Mouse (Mus musculus): ENCODE results near the gene Olfr1415. TPM values are rescaled to one million over a fixed set of nuclear protein-coding genes. Genes with fewer than 3 reads are reported as not detected.
"Not testable (repeated sequence)": the region's sequence is repeated elsewhere in the genome, so short reads cannot be mapped to it uniquely, and the experiment has no call there.

Olfr1415 gene
- polyA plus RNA-seq (2014; fragmentation: Nextera tagmentation; extraction: Ambion mirVana): not detected in 2 replicates

DNA sequence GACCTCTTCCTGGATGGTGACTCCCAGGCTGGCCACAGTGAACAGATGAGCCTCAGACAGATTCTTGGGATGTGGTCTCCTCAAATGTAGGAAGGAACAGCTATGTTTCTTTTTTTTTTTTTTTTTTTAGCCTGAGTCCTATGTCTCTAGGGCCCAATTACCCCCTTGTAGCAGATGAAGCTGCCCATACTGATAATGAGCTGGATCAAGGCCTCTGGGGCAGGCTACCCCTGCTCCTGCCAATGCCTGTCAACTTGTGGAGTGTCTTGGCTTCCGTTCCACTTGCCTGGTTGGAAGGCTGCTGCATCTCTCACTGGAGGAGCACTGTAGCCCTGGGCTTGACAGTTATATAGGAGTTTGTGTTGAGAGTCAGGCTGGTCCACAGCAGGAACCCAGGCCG, at the start of gene Olfr1415:
TSS of gene Olfr1415 (minus strand) at position 101 of the 400 bp plus-strand sequence.
- Histone ChIP-seq H3K36me3 (ENCODE audit: control insufficient read depth, insufficient read depth, low read length) (no peaks in the 10 kb centered on the region), H3K4me2 (ENCODE audit: low read depth) (no peak within 1 kb of the TSS), H3K9ac (ENCODE audit: low read length) (no peak within 1 kb of the TSS), H3K27ac (ENCODE audit: low read depth, low read length) (no peak within 1 kb of the TSS), H3K4me1 (ENCODE audit: control insufficient read depth, insufficient read depth, low read length) (no peaks in the 10 kb centered on the region), H3K27me3 (ENCODE audit: control insufficient read depth, insufficient read depth, low read length) (no peaks in the 10 kb centered on the region), H3K4me3 (ENCODE audit: low read depth, low read length) (no peak within 1 kb of the TSS), H3K9me3 (ENCODE audit: control insufficient read depth, low read length) (no peaks in the 10 kb centered on the region)
- ATAC-seq (ENCODE audit: insufficient read depth, low FRiP score, low TSS enrichment) (no peak), DNase-seq (ENCODE audit: low spot score) (no peak)
- WGBS: 77% methylated on average over 2 of the region's 2 CpGs

DNA sequence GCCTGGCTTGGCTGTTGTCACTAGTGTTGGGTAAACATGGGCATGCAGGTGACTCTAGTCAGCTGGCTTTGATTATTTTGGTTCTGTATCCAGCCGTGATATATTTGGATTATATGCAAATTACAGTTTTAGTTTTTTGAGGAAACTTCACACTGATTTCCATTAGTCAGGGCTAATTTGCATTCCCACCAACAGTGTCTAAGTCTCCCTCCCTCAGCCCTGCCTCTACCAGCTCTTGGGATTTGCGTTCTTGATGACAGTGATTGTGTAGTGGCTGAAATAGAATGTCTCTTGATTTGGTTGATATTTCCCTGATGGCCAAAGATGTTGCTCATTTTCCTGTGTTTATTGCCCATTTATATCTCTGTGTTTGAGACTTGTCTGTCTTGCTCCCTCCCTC, 43.2 kb upstream of the Olfr1415 start:
- Histone ChIP-seq H3K4me2 (ENCODE audit: low read depth) (no peak overlapping the region), H3K9ac (ENCODE audit: low read length) (no peak overlapping the region), H3K4me3 (ENCODE audit: low read depth, low read length) (no peak overlapping the region), H3K36me3 (ENCODE audit: control insufficient read depth, insufficient read depth, low read length) (no peaks in the 10 kb centered on the region), H3K9me3 (ENCODE audit: control insufficient read depth, low read length) (no peaks in the 10 kb centered on the region), H3K27me3 (ENCODE audit: control insufficient read depth, insufficient read depth, low read length) (no peaks in the 10 kb centered on the region), H3K4me1 (ENCODE audit: control insufficient read depth, insufficient read depth, low read length) (no peaks in the 10 kb centered on the region), H3K27ac (ENCODE audit: low read depth, low read length) (no peak overlapping the region)
- 54% methylated on average over 2 of the region's 2 CpGs for WGBS
- DNase-seq (ENCODE audit: low spot score) (no peak), ATAC-seq (ENCODE audit: insufficient read depth, low FRiP score, low TSS enrichment) (no peak)

DNA sequence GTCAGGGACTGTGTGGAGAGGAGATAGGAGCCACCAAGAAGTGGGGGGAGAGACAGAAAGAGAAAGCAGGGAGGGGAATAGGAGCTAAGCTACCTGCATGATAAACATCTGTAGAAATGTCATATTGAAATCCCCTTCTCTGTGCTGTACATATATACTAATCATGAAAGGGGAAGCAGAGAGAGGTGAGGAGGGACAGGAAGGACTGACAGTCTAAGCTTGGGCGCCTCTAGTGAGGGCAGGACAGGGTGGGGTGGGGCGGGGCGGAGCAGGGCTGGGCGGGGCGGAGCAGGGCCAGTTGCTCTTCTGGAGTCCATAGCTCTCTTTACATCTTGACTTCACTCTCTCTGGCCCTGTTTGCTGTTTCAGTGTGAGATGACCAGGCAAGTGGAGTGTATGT, 41.1 kb upstream of the Olfr1415 start:
- no peaks in the 10 kb centered on the region for H3K4me1 ChIP-seq (ENCODE audit: control insufficient read depth, insufficient read depth, low read length)
- ATAC-seq (ENCODE audit: insufficient read depth, low FRiP score, low TSS enrichment): no peak

DNA sequence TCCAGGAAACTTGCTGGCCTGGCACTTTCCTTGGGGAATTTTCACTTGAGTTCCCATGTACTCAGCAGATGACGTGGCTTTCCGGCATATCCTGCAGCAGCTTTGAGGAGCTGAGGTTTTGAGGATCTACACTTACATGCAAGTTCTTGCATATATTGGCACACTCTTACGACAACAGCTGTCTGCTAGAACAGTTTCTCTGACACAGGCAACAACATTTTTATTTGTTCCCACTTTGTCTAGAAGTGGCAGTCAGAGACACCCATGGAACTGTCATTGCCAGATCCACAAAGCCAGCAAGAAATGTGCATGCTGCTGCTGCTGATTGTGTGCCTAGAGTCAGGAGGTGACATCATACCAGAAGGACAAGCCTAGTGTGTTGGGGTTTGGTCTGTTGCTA, 27.9 kb upstream of the Olfr1415 start:
- Histone ChIP-seq H3K27me3 (ENCODE audit: control insufficient read depth, insufficient read depth, low read length) (no peaks in the 10 kb centered on the region), H3K4me1 (ENCODE audit: control insufficient read depth, insufficient read depth, low read length) (no peaks in the 10 kb centered on the region), H3K4me3 (ENCODE audit: low read depth, low read length) (no peak overlapping the region), H3K9ac (ENCODE audit: low read length) (no peak overlapping the region), H3K36me3 (ENCODE audit: control insufficient read depth, insufficient read depth, low read length) (no peaks in the 10 kb centered on the region), H3K27ac (ENCODE audit: low read depth, low read length) (no peak overlapping the region), H3K4me2 (ENCODE audit: low read depth) (no peak overlapping the region), H3K9me3 (ENCODE audit: control insufficient read depth, low read length) (no peaks in the 10 kb centered on the region)
- no peak for DNase-seq (ENCODE audit: low spot score)
- WGBS: 88% methylated on average over 3 of the region's 3 CpGs
- no peak for ATAC-seq (ENCODE audit: insufficient read depth, low FRiP score, low TSS enrichment)

More for the DNA sequence above, 41.1 kb upstream of the Olfr1415 start:
- Histone ChIP-seq H3K9me3 (ENCODE audit: control insufficient read depth, low read length) (no peaks in the 10 kb centered on the region), H3K27me3 (ENCODE audit: control insufficient read depth, insufficient read depth, low read length) (no peaks in the 10 kb centered on the region), H3K4me3 (ENCODE audit: low read depth, low read length) (no peak overlapping the region), H3K27ac (ENCODE audit: low read depth, low read length) (no peak overlapping the region), H3K9ac (ENCODE audit: low read length) (no peak overlapping the region), H3K36me3 (ENCODE audit: control insufficient read depth, insufficient read depth, low read length) (no peaks in the 10 kb centered on the region), H3K4me2 (ENCODE audit: low read depth) (no peak overlapping the region)
- DNase-seq (ENCODE audit: low spot score): no peak
- 28% methylated on average over 5 of the region's 5 CpGs for WGBS

DNA sequence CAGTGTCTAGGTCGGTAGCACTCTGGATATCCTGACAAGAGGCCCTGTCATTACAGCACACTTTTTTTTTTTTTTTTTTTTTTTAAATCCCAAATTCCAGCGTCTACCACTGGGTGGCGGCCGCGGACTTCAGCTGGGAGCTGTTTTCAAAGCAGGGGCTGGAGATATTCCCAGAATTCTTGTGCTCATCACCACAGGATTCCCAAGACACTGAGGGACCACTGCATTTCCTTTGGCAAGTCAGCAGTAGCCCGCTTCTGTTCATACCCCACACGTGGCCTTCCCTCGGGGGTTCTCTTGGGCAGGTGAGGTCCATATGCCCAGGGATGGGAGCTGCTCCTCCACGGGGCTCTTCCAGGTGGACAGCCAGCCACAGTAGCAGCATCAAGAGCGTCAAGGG, 25.5 kb upstream of the Olfr1415 start:
- ATAC-seq (ENCODE audit: insufficient read depth, low FRiP score, low TSS enrichment): no peak
- no peak overlapping the region for H3K4me2 ChIP-seq (ENCODE audit: low read depth)
- H3K4me1 ChIP-seq (ENCODE audit: control insufficient read depth, insufficient read depth, low read length): no peaks in the 10 kb centered on the region
- no peak overlapping the region for H3K9ac ChIP-seq (ENCODE audit: low read length)
- DNase-seq (ENCODE audit: low spot score): peak; percentile 65
- no peak overlapping the region for H3K27ac ChIP-seq (ENCODE audit: low read depth, low read length)
- no peaks in the 10 kb centered on the region for H3K9me3 ChIP-seq (ENCODE audit: control insufficient read depth, low read length)
- WGBS: 24% methylated on average over 10 of the region's 10 CpGs
- H3K27me3 ChIP-seq (ENCODE audit: control insufficient read depth, insufficient read depth, low read length): no peaks in the 10 kb centered on the region
- no peaks in the 10 kb centered on the region for H3K36me3 ChIP-seq (ENCODE audit: control insufficient read depth, insufficient read depth, low read length)
- H3K4me3 ChIP-seq (ENCODE audit: low read depth, low read length): no peak overlapping the region

DNA sequence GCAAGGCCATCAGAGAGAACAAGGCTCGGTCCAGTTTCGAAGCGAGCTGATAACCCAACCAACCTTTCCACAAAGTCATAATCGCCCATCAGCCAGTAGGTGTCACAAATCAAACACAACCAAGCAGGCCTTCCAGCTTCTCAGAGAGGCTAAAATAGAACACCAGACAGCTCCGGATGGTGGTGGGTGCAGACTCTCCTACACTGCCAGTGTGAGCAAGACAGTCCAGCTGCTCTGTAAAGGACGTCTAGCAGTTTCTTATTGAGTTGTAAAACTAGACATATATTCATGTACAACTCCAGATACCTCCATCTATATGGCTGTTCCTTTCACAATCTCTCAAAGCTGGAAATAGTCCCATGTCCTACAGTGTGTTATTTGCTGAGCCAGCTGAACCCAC, 23.1 kb upstream of the Olfr1415 start:
- 88% methylated on average over 6 of the region's 6 CpGs for WGBS
- Histone ChIP-seq H3K9ac (ENCODE audit: low read length) (no peak overlapping the region), H3K36me3 (ENCODE audit: control insufficient read depth, insufficient read depth, low read length) (no peaks in the 10 kb centered on the region), H3K27ac (ENCODE audit: low read depth, low read length) (no peak overlapping the region), H3K27me3 (ENCODE audit: control insufficient read depth, insufficient read depth, low read length) (no peaks in the 10 kb centered on the region), H3K4me1 (ENCODE audit: control insufficient read depth, insufficient read depth, low read length) (no peaks in the 10 kb centered on the region), H3K9me3 (ENCODE audit: control insufficient read depth, low read length) (no peaks in the 10 kb centered on the region), H3K4me2 (ENCODE audit: low read depth) (no peak overlapping the region), H3K4me3 (ENCODE audit: low read depth, low read length) (no peak overlapping the region)
- DNase-seq (ENCODE audit: low spot score) (no peak), ATAC-seq (ENCODE audit: insufficient read depth, low FRiP score, low TSS enrichment) (no peak)

DNA sequence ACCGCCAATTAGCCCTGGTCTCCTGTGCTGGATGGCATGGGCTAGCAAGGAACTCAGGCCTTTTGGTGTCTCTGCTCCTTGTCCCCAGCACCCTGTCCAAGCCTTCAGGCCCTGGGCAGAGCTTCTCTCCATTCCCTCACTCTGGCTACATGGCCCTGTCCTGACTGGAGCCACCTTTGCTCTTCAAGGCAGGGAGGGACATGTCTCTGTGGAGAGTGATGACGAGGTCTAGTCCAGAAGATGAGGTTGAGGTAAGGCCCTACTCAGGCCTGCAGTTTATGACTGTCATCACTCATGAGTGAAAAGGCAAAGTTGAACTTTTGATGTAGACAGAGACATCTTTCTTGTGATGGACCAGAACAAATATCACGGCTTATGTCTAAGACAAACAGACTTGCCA, 22.7 kb upstream of the Olfr1415 start, which contains the start of gene Olfr1414:
TSS of gene Olfr1414 (minus strand) at position 101 of the 400 bp plus-strand sequence.
- H3K4me1 ChIP-seq (ENCODE audit: control insufficient read depth, insufficient read depth, low read length): no peaks in the 10 kb centered on the region
- H3K9me3 ChIP-seq (ENCODE audit: control insufficient read depth, low read length): no peaks in the 10 kb centered on the region
- H3K4me3 ChIP-seq (ENCODE audit: low read depth, low read length): no peak within 1 kb of the TSS
- H3K36me3 ChIP-seq (ENCODE audit: control insufficient read depth, insufficient read depth, low read length): no peaks in the 10 kb centered on the region
- no peak within 1 kb of the TSS for H3K27ac ChIP-seq (ENCODE audit: low read depth, low read length)
- no peak for ATAC-seq (ENCODE audit: insufficient read depth, low FRiP score, low TSS enrichment)
- DNase-seq (ENCODE audit: low spot score): no peak
- no peaks in the 10 kb centered on the region for H3K27me3 ChIP-seq (ENCODE audit: control insufficient read depth, insufficient read depth, low read length)
- WGBS: 85% methylated on average over 3 of the region's 3 CpGs
- H3K9ac ChIP-seq (ENCODE audit: low read length): no peak within 1 kb of the TSS
- H3K4me2 ChIP-seq (ENCODE audit: low read depth): no peak within 1 kb of the TSS

DNA sequence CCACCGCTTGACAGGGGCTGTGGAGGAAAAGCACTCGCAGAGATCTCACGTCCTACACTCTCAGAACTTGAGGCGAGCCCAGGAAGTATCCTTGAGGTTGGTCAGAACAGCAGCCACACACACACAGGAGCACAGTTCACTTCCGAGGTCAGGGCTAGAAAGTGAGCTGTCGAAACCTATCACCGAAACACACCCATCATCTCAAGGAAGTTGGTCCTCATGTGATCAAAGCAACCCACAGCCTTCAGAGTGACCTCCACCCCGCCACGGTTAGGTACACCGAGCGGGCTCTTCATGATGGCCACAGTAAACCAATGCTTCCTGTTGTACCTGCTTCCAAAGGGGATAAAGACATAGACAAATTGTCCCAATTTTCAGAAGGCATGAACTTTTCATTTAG, 19.5 kb upstream of the Olfr1415 start:
- DNase-seq (ENCODE audit: low spot score): no peak
- Histone ChIP-seq H3K4me2 (ENCODE audit: low read depth) (no peak overlapping the region), H3K27ac (ENCODE audit: low read depth, low read length) (no peak overlapping the region), H3K36me3 (ENCODE audit: control insufficient read depth, insufficient read depth, low read length) (no peaks in the 10 kb centered on the region), H3K4me3 (ENCODE audit: low read depth, low read length) (no peak overlapping the region), H3K27me3 (ENCODE audit: control insufficient read depth, insufficient read depth, low read length) (no peaks in the 10 kb centered on the region), H3K4me1 (ENCODE audit: control insufficient read depth, insufficient read depth, low read length) (no peaks in the 10 kb centered on the region), H3K9ac (ENCODE audit: low read length) (no peak overlapping the region), H3K9me3 (ENCODE audit: control insufficient read depth, low read length) (no peaks in the 10 kb centered on the region)
- 88% methylated on average over 11 of the region's 11 CpGs for WGBS
- no peak for ATAC-seq (ENCODE audit: insufficient read depth, low FRiP score, low TSS enrichment)

DNA sequence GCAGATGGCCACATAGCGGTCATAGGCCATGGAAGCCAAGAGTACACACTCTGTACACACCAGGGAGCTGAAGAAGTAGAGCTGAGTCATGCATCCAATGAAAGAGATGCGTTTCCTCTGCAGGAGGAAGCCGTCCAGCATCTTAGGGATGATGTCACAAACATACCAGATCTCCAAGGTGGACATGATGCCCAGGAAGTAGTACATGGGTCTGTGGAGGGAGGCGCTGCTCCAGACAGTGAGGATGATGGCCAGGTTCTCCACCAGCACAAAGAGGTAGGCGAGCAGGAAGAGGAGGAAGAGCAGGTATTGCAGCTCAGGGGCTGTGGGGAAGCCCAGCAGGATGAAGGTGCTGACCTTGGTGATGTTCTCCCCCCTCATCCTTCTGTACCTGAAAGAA, 15.7 kb upstream of the Olfr1415 start:
- not testable (repeated sequence) for H3K4me1 ChIP-seq (ENCODE audit: control insufficient read depth, insufficient read depth, low read length); H3K4me3 ChIP-seq (ENCODE audit: low read depth, low read length); H3K4me2 ChIP-seq (ENCODE audit: low read depth); H3K27me3 ChIP-seq (ENCODE audit: control insufficient read depth, insufficient read depth, low read length); H3K27ac ChIP-seq (ENCODE audit: low read depth, low read length); H3K9me3 ChIP-seq (ENCODE audit: control insufficient read depth, low read length); H3K36me3 ChIP-seq (ENCODE audit: control insufficient read depth, insufficient read depth, low read length); DNase-seq (ENCODE audit: low spot score); ATAC-seq (ENCODE audit: insufficient read depth, low FRiP score, low TSS enrichment); H3K9ac ChIP-seq (ENCODE audit: low read length)
- WGBS: 88% methylated on average over 4 of the region's 5 CpGs
